Mouse (Mus musculus): ENCODE measurements around the gene Atad1. TPM values are rescaled to one million over a fixed set of nuclear protein-coding genes. Genes with fewer than 3 reads are reported as not detected.

Gene Atad1
- polyA plus RNA-seq, 1 experiment from 2014 or later, result 78.0 TPM

DNA sequence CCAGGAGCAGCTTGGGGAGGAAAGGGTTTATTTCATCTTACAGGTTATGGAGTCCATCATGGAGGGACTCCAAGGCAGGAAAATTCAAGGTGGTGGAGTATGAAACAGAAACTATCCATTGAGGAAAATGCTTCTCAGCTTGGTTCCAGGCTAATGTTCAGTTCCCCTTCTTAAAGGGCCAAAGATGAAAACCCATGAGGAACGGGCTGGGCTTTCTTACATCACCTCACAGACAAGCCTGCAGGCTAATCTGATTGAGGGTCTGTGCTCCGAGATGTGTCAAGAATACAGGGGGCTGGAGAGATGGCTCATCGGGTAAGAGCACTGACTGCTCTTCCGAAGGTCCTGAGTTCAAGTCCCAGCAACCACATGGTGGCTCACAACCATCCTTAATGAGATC lies 9.8 kb downstream of the Atad1 start:
- no peaks in the 10 kb centered on the region for H3K9me3 ChIP-seq (replicated peaks)
- peaks cover 28% of the 10 kb centered on the region for H3K27me3 ChIP-seq (ENCODE audit: low read depth, poor library complexity, severe bottlenecking)
- H3K36me3 ChIP-seq, result no peaks in the 10 kb centered on the region
- H3K4me3 ChIP-seq, result no peak overlapping the region
- 90% methylated on average over 4 of the region's 4 CpGs for WGBS
- no peak for DNase-seq (ENCODE audit: low spot score)
- peaks cover 23% of the 10 kb centered on the region for H3K4me1 ChIP-seq
- no peak overlapping the region for H3K27ac ChIP-seq (replicated peaks)

DNA sequence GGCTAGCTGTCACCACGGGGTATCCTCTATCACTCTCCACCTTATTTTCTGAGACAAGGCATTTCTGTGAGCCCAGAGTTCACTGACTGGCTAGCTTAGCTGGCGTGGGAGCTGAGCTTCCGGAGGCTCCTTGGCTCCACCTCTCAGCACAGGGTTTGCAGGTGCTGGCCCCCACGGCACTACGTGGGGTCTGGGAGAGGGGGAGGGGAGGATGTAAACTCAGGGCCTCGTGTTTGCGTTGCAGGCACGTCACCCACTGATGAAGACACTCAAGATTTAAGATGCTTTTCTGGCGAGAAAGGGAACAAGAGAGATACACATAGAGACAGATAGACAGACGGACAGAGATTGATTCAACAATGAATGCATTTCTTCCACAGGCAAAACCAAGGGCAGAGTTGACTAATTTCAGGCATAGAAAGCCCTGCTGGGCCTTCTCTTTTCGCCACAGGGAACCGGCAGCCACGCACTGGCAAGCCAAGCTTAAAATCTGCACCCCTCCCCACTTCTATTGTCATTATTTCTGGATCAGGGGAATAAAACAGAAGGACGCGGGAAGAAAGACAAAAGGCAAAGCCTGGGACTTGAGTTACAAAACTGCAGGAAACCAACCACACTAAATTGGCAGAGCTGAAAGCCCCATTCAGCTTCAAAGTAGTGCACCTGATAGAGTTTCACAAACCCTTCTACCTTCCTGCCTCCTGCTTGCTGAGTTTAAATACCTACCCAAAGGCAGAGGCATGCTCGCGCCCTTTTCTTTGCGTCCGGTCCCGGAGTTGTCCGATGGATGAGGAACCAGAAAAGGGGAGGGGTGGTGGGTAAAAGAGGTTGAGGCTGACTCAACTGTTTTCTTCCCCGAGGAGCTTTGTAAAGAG lies 12.9 kb downstream of the Atad1 start:
- Histone ChIP-seq H3K27ac (replicated peaks) (peak overlapping the region; percentile 76), H3K4me3 (peak overlapping the region; percentile 39), H3K27me3 (ENCODE audit: low read depth, poor library complexity, severe bottlenecking) (peaks cover 28% of the 10 kb centered on the region), H3K36me3 (no peaks in the 10 kb centered on the region), H3K4me1 (peaks cover 40% of the 10 kb centered on the region), H3K9me3 (replicated peaks) (no peaks in the 10 kb centered on the region)
- peak; percentile 57 for DNase-seq (ENCODE audit: low spot score)
- 2% methylated on average over 22 of the region's 22 CpGs for WGBS

- H3K36me3 ChIP-seq, result no peaks in the 10 kb centered on the region
- no peak overlapping the region for H3K4me3 ChIP-seq
- H3K27me3 ChIP-seq (ENCODE audit: low read depth, poor library complexity, severe bottlenecking), result peaks cover 22% of the 10 kb centered on the region
- peaks cover 40% of the 10 kb centered on the region for H3K4me1 ChIP-seq
- WGBS, result 8% methylated on average over 7 of the region's 7 CpGs
- peak overlapping the region; percentile 42; the same call in 1 of the 2 replicates for H3K27ac ChIP-seq (replicated peaks)
- DNase-seq (ENCODE audit: low spot score), result no peak
- no peaks in the 10 kb centered on the region for H3K9me3 ChIP-seq (replicated peaks)
Observed at GRCm38 (mm10) chr19:32723817-32724216, 15.8 kb downstream of the Atad1 start.

- Histone ChIP-seq H3K4me3 (no peak overlapping the region), H3K27ac (replicated peaks) (no peak overlapping the region), H3K36me3 (no peaks in the 10 kb centered on the region), H3K9me3 (replicated peaks) (no peaks in the 10 kb centered on the region), H3K4me1 (peaks cover 21% of the 10 kb centered on the region), H3K27me3 (ENCODE audit: low read depth, poor library complexity, severe bottlenecking) (no peaks in the 10 kb centered on the region)
- no peak for DNase-seq (ENCODE audit: low spot score)
- WGBS, result 93% methylated on average over 1 of the region's 1 CpGs
Observed at GRCm38 (mm10) chr19:32720319-32720718, 19.3 kb downstream of the Atad1 start.

- Histone ChIP-seq H3K4me1 (peaks cover 15% of the 10 kb centered on the region), H3K27me3 (ENCODE audit: low read depth, poor library complexity, severe bottlenecking) (no peaks in the 10 kb centered on the region), H3K4me3 (no peak overlapping the region), H3K9me3 (replicated peaks) (no peaks in the 10 kb centered on the region), H3K36me3 (no peaks in the 10 kb centered on the region), H3K27ac (replicated peaks) (no peak overlapping the region)
- DNase-seq (ENCODE audit: low spot score), result no peak
- WGBS, result 62% methylated on average over 3 of the region's 3 CpGs
Observed at GRCm38 (mm10) chr19:32717590-32717989, 22.0 kb downstream of the Atad1 start.

DNA sequence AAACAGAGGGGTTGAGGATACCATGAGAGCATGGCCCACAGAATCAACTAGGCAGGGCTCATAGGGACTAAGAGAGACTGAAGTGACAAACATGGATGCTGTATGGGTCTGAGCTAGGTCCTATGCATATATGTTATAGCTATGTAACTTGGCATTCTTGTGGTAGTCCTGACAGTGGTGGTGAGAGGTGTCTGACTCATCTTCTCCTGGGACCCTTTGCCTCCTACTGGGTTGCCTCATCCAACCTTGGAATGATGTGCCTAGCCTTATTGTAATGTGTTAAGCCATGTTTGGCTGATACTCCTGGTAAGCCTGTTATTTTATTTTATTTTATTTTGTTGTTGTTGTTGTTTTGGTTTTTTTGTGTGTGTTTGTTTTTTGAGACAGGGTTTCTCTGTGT lies 23.9 kb downstream of the Atad1 start:
- H3K4me1 ChIP-seq, result peaks cover 27% of the 10 kb centered on the region
- H3K9me3 ChIP-seq (replicated peaks), result no peaks in the 10 kb centered on the region
- H3K27ac ChIP-seq (replicated peaks), result no peak overlapping the region; the same call in 1 of the 2 replicates
- no peaks in the 10 kb centered on the region for H3K27me3 ChIP-seq (ENCODE audit: low read depth, poor library complexity, severe bottlenecking)
- no peaks in the 10 kb centered on the region for H3K36me3 ChIP-seq
- no peak overlapping the region for H3K4me3 ChIP-seq
- DNase-seq (ENCODE audit: low spot score), result no peak

DNA sequence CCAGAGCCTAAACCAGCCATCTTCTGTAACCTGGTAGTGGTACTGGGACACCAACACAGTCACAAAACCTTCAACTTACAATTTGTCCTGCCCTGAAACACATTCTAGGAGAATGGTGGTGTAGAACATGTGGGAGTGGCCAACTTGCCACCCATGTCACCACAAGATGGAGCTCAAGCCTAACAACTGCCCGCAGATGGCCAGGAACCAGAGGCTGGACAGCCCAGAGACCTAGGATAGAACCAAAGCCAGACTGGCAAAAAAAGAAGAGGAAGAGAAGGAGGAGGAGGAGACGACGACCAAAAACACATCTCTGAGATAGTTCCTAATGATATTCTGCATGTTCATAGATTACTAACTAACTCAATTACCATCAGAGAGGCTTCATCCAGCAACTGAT lies 24.4 kb downstream of the Atad1 start:
- Histone ChIP-seq H3K27ac (replicated peaks) (no peak overlapping the region; the same call in 1 of the 2 replicates), H3K4me1 (peaks cover 30% of the 10 kb centered on the region), H3K36me3 (no peaks in the 10 kb centered on the region), H3K27me3 (ENCODE audit: low read depth, poor library complexity, severe bottlenecking) (no peaks in the 10 kb centered on the region), H3K9me3 (replicated peaks) (no peaks in the 10 kb centered on the region), H3K4me3 (no peak overlapping the region)
- peak; percentile 72 for DNase-seq (ENCODE audit: low spot score)
- 7% methylated on average over 3 of the region's 3 CpGs for WGBS

DNA sequence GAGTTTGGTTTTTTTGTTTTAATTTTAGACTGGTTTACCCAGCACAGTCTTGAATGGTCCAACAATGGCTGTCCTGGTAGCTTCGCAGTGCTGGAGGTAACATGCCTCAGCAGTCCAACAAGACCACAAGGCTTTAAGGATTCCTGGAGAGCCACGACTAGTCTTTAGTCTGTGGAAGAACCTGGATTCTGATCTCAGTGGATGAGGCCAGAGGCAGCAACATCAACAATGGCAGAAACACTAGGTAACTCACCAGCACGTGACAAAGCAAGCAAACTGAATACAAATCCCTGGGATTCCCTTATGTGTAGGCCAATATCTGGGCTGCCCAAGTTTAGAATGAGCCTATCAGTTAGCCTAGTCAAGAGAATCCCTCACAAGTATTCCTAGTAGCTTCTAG lies 26.1 kb downstream of the Atad1 start:
- H3K36me3 ChIP-seq, result peaks cover 6% of the 10 kb centered on the region; the same call in 1 of the 2 replicates
- H3K4me3 ChIP-seq, result no peak overlapping the region
- 68% methylated on average over 3 of the region's 3 CpGs for WGBS
- no peaks in the 10 kb centered on the region for H3K27me3 ChIP-seq (ENCODE audit: low read depth, poor library complexity, severe bottlenecking)
- DNase-seq (ENCODE audit: low spot score), result no peak
- peaks cover 34% of the 10 kb centered on the region for H3K4me1 ChIP-seq
- H3K27ac ChIP-seq (replicated peaks), result peak overlapping the region; percentile 97; the same call in 1 of the 2 replicates
- no peaks in the 10 kb centered on the region for H3K9me3 ChIP-seq (replicated peaks)

GRCm38 (mm10) chr19:32712588-32713042 lies 27.0 kb downstream of the Atad1 start:
- DNase-seq (ENCODE audit: low spot score), result peak; percentile 80
- H3K27me3 ChIP-seq (ENCODE audit: low read depth, poor library complexity, severe bottlenecking), result no peaks in the 10 kb centered on the region
- no peaks in the 10 kb centered on the region for H3K9me3 ChIP-seq (replicated peaks)
- H3K27ac ChIP-seq (replicated peaks), result peak overlapping the region; percentile 97
- H3K4me3 ChIP-seq, result peak overlapping the region; percentile 91
- H3K4me1 ChIP-seq, result peaks cover 34% of the 10 kb centered on the region
- 0% methylated on average over 11 of the region's 11 CpGs for WGBS
- peaks cover 6% of the 10 kb centered on the region; the same call in 1 of the 2 replicates for H3K36me3 ChIP-seq

GRCm38 (mm10) chr19:32711761-32712541 lies 27.6 kb downstream of the Atad1 start:
- H3K27ac ChIP-seq (replicated peaks), result peak overlapping the region; percentile 97
- H3K36me3 ChIP-seq, result peaks cover 8% of the 10 kb centered on the region
- peak overlapping the region; percentile 91 for H3K4me3 ChIP-seq
- peak; percentile 91 for DNase-seq (ENCODE audit: low spot score)
- under 1% methylated on average over 63 of the region's 63 CpGs for WGBS
- no peaks in the 10 kb centered on the region for H3K9me3 ChIP-seq (replicated peaks)
- H3K27me3 ChIP-seq (ENCODE audit: low read depth, poor library complexity, severe bottlenecking), result no peaks in the 10 kb centered on the region
- H3K4me1 ChIP-seq, result peaks cover 34% of the 10 kb centered on the region

DNA sequence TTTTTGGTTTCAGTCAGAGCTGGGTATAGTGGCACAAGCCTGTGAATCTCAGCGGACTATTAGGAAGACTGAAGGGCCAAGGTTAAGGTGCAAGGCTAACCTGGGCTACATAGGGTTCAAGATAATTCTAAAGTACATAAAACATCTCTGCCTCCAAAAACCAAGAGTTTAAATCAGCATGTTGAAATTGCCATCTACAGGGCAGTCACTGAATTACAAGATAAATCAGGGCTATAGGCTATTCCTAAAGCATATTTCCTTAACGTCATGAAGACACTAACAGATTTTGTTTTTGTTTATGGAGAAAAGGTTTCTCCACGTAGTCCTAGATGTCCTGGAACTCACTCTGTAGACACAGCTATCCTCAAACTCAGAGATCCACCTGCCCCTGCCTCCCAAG lies 29.3 kb downstream of the Atad1 start:
- Histone ChIP-seq H3K27ac (replicated peaks) (no peak overlapping the region), H3K27me3 (ENCODE audit: low read depth, poor library complexity, severe bottlenecking) (no peaks in the 10 kb centered on the region), H3K9me3 (replicated peaks) (no peaks in the 10 kb centered on the region), H3K4me3 (no peak overlapping the region), H3K36me3 (peaks cover 25% of the 10 kb centered on the region), H3K4me1 (peaks cover 32% of the 10 kb centered on the region)
- WGBS, result 79% methylated on average over 3 of the region's 3 CpGs
- DNase-seq (ENCODE audit: low spot score), result no peak

DNA sequence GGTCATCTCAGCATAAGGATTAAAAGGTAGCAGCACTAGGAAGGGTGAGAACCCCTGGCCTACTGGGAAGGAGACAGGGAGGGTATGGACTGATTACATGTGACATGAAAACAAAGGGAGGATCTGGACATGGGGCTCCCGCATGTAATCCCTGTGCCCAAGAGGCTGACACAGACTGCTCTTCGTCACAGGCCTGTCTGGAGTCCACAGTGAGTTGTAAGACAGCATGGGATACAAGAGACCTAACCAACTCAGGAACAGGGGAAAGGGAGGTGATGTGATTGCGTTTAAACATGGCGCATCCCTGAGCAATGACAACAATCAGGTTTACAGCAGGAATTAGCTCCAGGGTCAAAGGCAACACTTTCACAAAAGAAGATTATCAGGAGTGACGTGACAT lies 30.6 kb downstream of the Atad1 start:
- Histone ChIP-seq H3K27me3 (ENCODE audit: low read depth, poor library complexity, severe bottlenecking) (no peaks in the 10 kb centered on the region), H3K4me3 (no peak overlapping the region), H3K27ac (replicated peaks) (no peak overlapping the region), H3K9me3 (replicated peaks) (no peaks in the 10 kb centered on the region), H3K36me3 (peaks cover 37% of the 10 kb centered on the region), H3K4me1 (peaks cover 31% of the 10 kb centered on the region)
- 84% methylated on average over 5 of the region's 5 CpGs for WGBS
- DNase-seq (ENCODE audit: low spot score), result no peak

GRCm38 (mm10) chr19:32702191-32702590 lies 37.4 kb downstream of the Atad1 start:
- no peaks in the 10 kb centered on the region for H3K4me1 ChIP-seq
- no peak for DNase-seq (ENCODE audit: low spot score)
- no peak overlapping the region for H3K4me3 ChIP-seq
- H3K36me3 ChIP-seq, result peaks cover 96% of the 10 kb centered on the region
- no peak overlapping the region for H3K27ac ChIP-seq (replicated peaks)
- H3K27me3 ChIP-seq (ENCODE audit: low read depth, poor library complexity, severe bottlenecking), result no peaks in the 10 kb centered on the region
- WGBS, result 90% methylated on average over 3 of the region's 3 CpGs
- H3K9me3 ChIP-seq (replicated peaks), result no peaks in the 10 kb centered on the region

All from midbrain, embryonic 10.5 days (tissue).